Mouse (Mus musculus) adipocyte (in vitro differentiated cells): Measurements from ENCODE around the gene Lin37.

Source experiments
- DNase-seq: peaks from one replicate; pipeline ENCODE4 v3.0.0-alpha.2; 2016; ENCODE audit warnings: low spot score

Lin37 gene

GRCm38 (mm10) chr7:30586455-30587020 is 26.9 kb upstream of the Lin37 start:
- no peak for DNase-seq

DNA sequence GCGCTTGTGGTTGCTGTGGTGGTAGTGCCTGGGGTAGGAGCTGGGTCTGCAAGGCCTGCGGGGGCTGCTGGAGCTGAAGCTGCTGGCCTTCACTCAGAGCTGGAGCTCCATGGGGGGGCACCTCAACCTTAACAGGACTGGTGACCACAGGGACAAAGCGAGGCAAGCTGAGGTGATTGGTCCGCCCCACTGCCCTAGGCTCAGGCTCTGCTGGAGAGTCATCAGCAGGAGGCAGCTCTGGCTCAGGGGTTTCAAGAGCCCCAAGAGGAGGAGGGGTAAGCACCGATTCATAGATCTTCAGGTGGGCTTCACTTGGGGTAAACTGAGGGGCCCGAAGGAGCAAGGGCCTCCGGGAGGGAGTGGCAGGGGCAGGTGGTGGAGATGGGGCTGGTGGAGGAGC is 25.5 kb upstream of the Lin37 start:
- no peak for DNase-seq

GRCm38 (mm10) chr7:30584339-30584738 is 24.7 kb upstream of the Lin37 start:
- DNase-seq: no peak

DNA sequence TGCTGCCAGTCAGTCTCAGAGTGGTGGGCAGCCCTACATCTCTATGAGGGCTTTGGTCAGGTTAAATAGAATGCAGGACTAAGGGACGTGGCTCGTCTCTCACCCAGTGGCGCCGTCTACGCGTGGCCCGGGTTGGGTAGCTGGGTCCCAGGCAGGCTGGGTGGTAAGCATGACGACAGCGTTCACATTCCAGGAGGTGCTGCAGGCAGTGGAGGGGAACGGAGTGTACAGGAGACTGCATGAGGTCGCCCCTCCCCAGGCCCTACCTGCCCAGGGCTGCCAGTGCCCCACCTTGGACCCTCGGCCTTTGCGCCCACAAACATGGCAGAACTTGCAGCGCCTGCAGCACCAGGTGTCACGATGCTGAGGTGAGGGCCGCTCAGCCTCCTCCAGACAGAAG is 21.9 kb upstream of the Lin37 start:
- no peak for DNase-seq

DNA sequence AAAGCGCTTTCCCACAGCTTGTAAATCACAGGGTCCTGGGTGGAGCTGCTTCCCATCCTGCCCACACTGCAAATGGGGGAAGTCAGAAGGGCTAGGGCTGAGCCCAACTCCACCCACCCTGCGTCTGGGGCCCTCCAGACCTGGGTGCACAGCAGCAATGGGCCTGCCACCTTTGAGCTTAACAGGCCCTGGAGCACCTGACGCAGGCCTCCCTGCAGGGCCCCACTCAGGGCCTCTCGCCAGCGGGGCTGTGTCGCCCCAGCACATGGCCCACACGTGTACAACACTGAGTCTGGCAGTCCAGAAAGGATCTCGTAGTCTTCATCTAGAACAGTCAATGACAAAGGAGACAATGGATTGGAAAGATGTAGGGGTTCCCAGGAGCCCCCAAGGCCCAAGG is 20.3 kb upstream of the Lin37 start:
- no peak for DNase-seq

GRCm38 (mm10) chr7:30572969-30573368 is 13.3 kb upstream of the Lin37 start:
- peak; percentile 67 for DNase-seq

DNA sequence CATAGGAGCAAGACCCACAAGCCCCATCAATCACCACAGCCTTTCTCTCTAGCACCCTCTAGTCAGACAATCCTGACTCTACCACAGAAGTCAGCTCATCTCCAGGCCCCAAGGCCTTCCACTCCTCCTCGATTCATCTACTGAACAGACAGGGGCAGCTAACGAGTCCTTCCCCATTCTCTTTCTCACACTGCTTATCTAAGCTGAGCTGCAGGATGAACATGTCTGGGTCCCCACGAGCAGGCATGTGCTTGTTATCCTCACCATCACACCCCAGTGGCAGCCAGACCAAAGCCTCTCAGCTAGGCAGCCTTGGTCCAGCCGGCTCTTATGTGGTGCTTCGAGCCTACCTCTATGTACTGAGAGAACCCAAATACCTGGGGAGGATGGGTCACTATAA is 12.8 kb upstream of the Lin37 start:
- DNase-seq: no peak

DNA sequence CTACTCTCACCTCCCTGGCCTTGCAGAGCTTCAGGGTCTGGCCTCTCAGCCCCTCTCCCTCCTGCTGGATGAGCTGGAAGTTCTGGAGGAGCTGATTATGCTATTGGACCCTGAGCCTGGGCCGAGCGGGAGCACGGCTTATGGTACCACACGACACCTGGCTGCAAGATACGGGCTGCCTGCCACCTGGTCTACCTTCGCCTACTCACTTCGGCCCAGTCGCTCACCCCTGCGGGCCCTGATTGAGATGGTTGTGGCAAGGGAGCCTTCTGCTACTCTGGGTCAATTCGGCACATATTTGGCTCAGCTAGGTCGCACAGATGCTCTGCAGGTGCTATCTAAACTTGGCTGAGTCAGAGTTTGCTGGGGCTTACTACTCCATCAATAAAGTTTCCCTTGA is 7.9 kb upstream of the Lin37 start:
- DNase-seq: no peak

DNA sequence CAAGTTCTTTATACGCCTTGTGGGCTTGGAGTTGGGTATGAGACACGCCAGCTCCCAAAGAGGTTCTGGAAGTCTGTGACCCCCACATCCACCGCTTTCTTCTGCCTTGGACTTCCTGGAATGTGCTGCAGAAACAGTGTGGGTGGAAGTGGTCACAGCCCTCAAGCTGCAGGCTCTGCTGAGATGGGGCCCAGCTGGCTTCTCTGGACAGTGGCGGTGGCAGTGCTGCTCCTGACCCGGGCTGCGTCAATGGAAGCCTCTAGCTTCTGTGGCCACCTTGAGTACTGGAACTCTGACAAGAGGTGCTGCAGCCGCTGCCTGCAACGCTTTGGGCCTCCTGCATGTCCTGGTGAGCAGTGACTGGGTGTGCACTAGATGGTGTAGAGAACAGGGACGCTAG is 6.4 kb upstream of the Lin37 start:
- DNase-seq: no peak

- DNase-seq: no peak
Observed at GRCm38 (mm10) chr7:30564970-30565571, 5.4 kb upstream of the Lin37 start, which contains the start of gene Igflr1. Igflr1 (plus strand) TSS chr7:30565427.

DNA sequence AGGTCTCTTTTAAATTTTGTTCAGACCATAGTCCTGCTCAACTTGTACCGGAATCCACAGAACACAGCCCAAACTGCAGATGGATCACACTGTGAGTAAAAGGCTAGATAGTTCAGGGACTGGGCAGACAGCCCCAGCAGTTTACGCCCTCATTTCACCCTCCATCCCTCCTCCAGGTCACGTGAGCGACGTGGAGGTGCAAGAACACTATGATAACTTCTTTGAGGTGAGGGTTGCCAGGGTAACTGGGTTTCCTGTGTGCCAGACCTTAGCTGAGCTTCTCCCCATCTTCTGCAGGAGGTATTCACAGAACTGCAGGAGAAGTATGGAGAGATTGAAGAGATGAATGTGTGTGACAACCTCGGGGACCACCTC is 4.3 kb upstream of the Lin37 start:
- DNase-seq: no peak

DNA sequence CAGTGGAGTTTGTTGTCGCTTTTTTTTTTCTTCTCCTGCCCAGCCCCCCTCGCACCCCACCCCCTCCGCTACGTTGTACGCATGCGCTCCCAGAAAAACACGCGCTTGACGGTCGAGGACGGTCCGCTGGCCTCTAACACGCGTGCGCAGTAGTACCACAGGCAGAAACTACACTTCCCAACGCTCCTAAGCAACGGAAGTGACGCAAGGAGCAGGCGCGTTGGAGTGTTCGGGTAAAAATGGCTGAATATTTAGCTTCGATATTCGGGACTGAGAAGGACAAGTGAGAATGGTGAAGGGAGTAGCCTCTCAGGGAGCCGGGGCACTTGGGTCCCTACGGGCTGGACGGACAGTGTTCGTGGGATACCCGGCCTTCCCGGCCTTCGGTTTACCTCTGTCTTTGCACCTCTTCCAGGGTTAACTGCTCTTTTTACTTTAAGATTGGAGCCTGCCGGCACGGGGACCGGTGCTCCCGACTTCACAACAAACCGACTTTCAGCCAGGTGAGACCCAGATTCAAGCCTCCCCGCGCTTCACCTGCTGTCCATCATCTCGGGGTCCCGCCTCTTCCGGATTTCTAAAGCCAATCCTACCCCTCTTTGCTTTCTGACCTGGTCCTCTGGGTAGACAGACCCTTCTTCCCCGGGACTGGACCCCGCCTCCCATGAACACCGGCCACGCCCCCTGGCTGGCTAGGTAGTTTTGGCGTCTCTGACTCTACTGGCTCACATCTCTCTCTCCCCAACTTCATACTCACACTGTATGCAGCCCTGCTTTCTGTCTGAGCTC is 3.7 kb upstream of the Lin37 start, which contains the start of the genes U2af1l4, Gm49396 and Psenen:
TSS of gene U2af1l4 (plus strand) at position 185 of the 789 bp plus-strand sequence.
TSS of gene Gm49396 (plus strand) at position 228 of the 789 bp plus-strand sequence.
TSS of gene Psenen (minus strand) at position 511 of the 789 bp plus-strand sequence.
- peak; percentile 98 for DNase-seq

DNA sequence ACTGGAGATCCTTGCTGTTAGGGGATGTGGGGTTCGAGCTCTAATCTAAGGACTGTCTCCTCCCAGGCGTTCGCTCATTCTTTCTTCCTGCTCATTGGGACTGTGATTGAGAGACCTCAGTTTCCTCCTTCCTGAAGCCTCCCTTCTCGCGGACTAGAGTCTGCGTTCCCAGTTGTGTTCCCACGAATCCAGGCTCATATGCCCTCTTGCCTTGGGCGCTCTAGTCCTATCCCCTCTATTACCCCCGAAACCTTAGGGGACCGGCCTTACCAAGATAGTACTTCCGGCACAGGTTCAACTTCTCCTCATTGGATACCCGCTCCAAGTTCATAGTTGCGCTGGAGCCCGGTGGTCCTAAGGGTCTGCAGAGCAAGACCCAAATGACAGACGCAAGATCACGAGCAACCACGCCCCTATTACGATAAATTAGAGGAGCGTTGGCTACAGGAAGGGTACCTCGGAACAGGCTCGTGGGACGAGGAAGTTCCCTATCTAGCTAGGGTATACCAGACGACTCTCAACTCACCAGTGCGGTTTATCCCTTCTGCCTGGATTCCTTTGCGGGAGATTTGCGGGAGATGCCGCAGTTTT is 3.0 kb upstream of the Lin37 start:
- peak; percentile 30 for DNase-seq

DNA sequence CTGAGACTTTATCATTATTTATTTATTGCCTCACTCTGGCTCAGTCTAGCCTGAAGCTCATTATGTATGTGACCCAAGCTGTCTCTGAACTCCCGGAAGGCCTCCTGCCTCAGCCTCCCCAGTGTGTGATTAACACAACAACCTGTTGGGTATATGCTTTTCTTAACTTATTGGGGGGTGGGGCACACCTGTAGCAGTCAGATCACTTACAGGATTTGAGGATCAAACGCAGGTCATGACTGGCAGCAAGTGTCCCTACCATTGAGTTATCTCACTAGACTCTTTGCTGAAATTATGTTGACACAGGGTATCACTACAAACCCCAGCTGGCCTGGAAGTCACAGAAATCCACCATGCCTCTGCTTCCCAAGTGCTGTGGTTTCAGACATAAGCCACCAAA is 658 bp upstream of the Lin37 start:
- DNase-seq: no peak

DNA sequence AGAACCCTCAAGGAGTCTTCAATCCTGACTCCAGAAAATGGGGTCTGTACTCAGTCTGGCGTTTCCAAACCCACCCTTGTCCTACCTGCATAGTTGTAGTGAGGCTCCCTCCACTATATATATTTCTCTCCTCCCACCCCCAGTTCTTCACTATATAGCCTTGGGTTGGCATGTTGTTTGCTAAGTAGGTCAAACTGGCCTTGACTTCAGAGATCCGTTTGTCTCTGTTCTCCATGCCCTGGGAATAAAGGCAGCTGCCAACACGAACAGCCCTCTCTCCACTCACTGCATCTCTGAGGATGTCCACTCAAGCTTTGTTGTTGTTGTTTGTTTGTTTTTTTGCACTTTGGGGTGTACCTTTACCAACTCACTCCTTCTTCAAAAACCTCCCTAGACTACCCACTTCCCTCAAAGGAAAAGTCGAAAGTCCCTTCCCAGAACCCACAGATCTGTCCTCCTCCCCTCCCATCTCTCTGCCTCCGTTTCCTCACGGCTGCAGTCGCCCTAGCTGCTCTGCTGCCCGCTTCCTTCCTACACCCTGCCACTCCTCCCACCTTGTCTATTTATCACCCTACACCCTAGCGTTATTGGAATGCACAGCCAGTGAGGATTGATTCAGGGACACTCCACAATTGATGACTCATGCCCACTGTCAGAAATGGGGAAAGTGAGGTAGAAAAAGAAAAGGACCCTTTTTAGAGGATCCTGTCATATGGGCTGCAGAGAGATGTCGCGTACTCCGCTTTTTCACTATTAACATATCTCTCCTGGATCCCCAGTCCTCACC is 789 bp downstream of the Lin37 start:
- no peak for DNase-seq

GRCm38 (mm10) chr7:30557901-30558514 is 1.6 kb downstream of the Lin37 start:
- DNase-seq: no peak

GRCm38 (mm10) chr7:30556894-30557536 is 2.6 kb downstream of the Lin37 start:
- DNase-seq: peak; percentile 42

DNA sequence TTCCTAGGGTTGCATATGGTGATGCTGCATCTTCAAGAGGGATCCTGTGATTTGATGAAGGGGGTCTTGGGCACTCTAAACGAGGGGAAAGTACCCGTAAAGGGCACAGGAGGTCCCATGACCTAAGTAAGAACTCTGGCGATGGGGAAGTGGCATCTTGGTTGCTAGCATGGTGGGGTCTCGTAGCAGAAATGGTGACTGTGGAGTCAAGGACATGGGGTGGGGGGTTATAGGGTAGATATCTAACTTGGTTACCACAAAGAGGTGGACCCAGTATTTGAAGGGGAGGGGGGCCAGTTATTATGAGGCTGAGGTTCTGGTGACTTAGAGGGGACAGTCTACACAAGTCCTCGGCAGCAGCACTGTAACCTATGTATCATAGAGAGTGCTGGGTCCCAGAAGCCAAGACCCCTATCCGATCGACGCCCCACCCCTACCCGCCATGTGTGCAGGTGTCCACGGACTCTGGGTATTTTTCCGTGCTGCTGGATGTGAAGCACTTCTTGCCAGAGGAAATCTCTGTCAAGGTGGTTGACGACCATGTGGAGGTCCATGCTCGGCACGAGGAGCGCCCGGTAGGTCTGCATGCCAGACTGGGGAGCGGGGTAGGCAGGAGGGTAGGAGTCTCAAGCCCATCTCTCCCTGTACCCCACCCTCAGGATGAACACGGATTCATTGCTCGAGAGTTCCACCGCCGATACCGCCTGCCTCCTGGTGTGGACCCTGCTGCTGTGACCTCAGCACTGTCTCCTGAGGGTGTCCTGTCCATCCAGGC is 5.6 kb downstream of the Lin37 start:
- DNase-seq: no peak

GRCm38 (mm10) chr7:30553021-30553589 is 6.5 kb downstream of the Lin37 start:
- peak; percentile 68 for DNase-seq
